Mouse (Mus musculus) E14TG2a.4 (cell line): ENCODE data around the gene Ano6.

Experiments
- CTCF ChIP-seq: conservative IDR thresholded peaks from 2 replicates; pipeline ENCODE4 v1.5.1; 2014; ENCODE audit warnings: low read length
- POU5F1 ChIP-seq: IDR thresholded peaks from 2 replicates; pipeline ENCODE4 v1.6.1; 2014; ENCODE audit warnings: low read length, borderline replicate concordance

- no peak for TF ChIP-seq CTCF
- no peak for TF ChIP-seq POU5F1
Observed at GRCm38 (mm10) chr15:95836646-95837434, 46.2 kb downstream of the Ano6 start.
